Mouse (Mus musculus) G1E (cell line): ENCODE measurements at regions not wholly inside any gene's neighbourhood (a gene's known extent, or its start where the extent isn't known, plus 50 kb on each side); places are given as distances from the start of the nearest gene placed in this dataset.

Source experiments
- ATAC-seq: 2 replicates; pipeline ENCODE4 v1.8.0; 2016; ENCODE audit warnings: mild to moderate bottlenecking; ENCODE audit not compliant: insufficient number of reproducible peaks, poor library complexity, low FRiP score, severe bottlenecking; ENCODE audit errors: extremely low read depth
- DNase-seq: peaks from one replicate; pipeline ENCODE4 v3.0.0; 2012; ENCODE audit warnings: low spot score
- H3K27me3 ChIP-seq: 2 replicates; pipeline ENCODE4 v1.6.1; 2012; ENCODE audit warnings: mild to moderate bottlenecking, low read length, inconsistent platforms; ENCODE audit not compliant: insufficient read depth
- H3K36me3 ChIP-seq: replicated peaks from 2 replicates; pipeline ENCODE3; 2012; ENCODE audit warnings: mild to moderate bottlenecking, inconsistent platforms
- H3K4me1 ChIP-seq: 2 replicates; pipeline ENCODE4 v1.6.1; 2012; ENCODE audit warnings: low read depth, low read length, inconsistent platforms, mixed read lengths; ENCODE audit not compliant: insufficient read depth
- H3K4me3 ChIP-seq: 2 replicates; pipeline ENCODE4 v1.5.1; 2012; ENCODE audit warnings: low read depth, mild to moderate bottlenecking, inconsistent platforms, low read length, moderate library complexity, mixed read lengths
- H3K9me3 ChIP-seq: replicated peaks from 2 replicates; pipeline ENCODE4 v1.6.1; 2012; ENCODE audit warnings: inconsistent platforms
- CTCF ChIP-seq: IDR thresholded peaks from 2 replicates; pipeline ENCODE4 v1.5.1; 2012; ENCODE audit warnings: low read depth, low read length, inconsistent platforms, mixed read lengths
- GATA1 ChIP-seq: IDR thresholded peaks from 2 replicates; pipeline ENCODE4 v1.6.1; 2012; ENCODE audit warnings: borderline replicate concordance, low read length, inconsistent platforms, mixed read lengths
- GATA2 ChIP-seq: IDR thresholded peaks from 2 replicates; pipeline ENCODE4 v1.6.1; 2012; ENCODE audit warnings: low read depth, low read length, inconsistent platforms, borderline replicate concordance
- POLR2AphosphoS5 ChIP-seq: IDR thresholded peaks from 2 replicates; pipeline ENCODE4 v1.6.1; 2012; ENCODE audit warnings: low read depth, low read length, inconsistent platforms; ENCODE audit not compliant: insufficient replicate concordance
- TAL1 ChIP-seq: conservative IDR thresholded peaks from 2 replicates; pipeline ENCODE4 v1.6.1; 2012; ENCODE audit warnings: low read depth, low read length, inconsistent platforms, mixed read lengths

- Histone ChIP-seq H3K36me3 (no peaks in the 10 kb centered on the region), H3K27me3 (no peaks in the 10 kb centered on the region), H3K4me3 (no peak overlapping the region), H3K4me1 (no peaks in the 10 kb centered on the region), H3K9me3 (peaks cover 62% of the 10 kb centered on the region)
- DNase-seq (no peak), ATAC-seq (no peak)
- TF ChIP-seq GATA1 (no peak), TAL1 (no peak)
These were observed 61.7 kb upstream of the Tgfbr2 start for GRCm38 (mm10) chr9:116236836-116237235.

- TF ChIP-seq GATA2 (no peak), GATA1 (no peak), CTCF (no peak), POLR2AphosphoS5 (no peak), TAL1 (no peak)
- peaks cover 65% of the 10 kb centered on the region for H3K9me3 ChIP-seq
- no peaks in the 10 kb centered on the region for H3K36me3 ChIP-seq
- DNase-seq (no peak), ATAC-seq (no peak)
- no peak overlapping the region for H3K4me3 ChIP-seq
- H3K27me3 ChIP-seq = no peaks in the 10 kb centered on the region
- H3K4me1 ChIP-seq = no peaks in the 10 kb centered on the region
These were observed 59.0 kb upstream of the Tgfbr2 start for GRCm38 (mm10) chr9:116234170-116234569.

- Histone ChIP-seq H3K9me3 (peaks cover 71% of the 10 kb centered on the region), H3K4me1 (no peaks in the 10 kb centered on the region), H3K27me3 (no peaks in the 10 kb centered on the region), H3K36me3 (no peaks in the 10 kb centered on the region), H3K4me3 (no peak overlapping the region)
- ATAC-seq (no peak), DNase-seq (no peak)
- no peak for TF ChIP-seq GATA1
- TF ChIP-seq GATA2 = no peak
- no peak for TF ChIP-seq POLR2AphosphoS5
- TF ChIP-seq TAL1 = no peak
- TF ChIP-seq CTCF = no peak
These were observed 57.2 kb upstream of the Tgfbr2 start for GRCm38 (mm10) chr9:116232386-116232785.

- Histone ChIP-seq H3K4me3 (no peak overlapping the region), H3K9me3 (peaks cover 70% of the 10 kb centered on the region), H3K36me3 (no peaks in the 10 kb centered on the region), H3K27me3 (no peaks in the 10 kb centered on the region), H3K4me1 (no peaks in the 10 kb centered on the region)
- ATAC-seq (no peak), DNase-seq (no peak)
- TF ChIP-seq POLR2AphosphoS5 = no peak
- no peak for TF ChIP-seq GATA1
- TF ChIP-seq TAL1 = no peak
- TF ChIP-seq CTCF = no peak
- TF ChIP-seq GATA2 = no peak
These were observed 56.5 kb upstream of the Tgfbr2 start for GRCm38 (mm10) chr9:116231351-116232311.

- Histone ChIP-seq H3K27me3 (no peaks in the 10 kb centered on the region), H3K4me3 (no peak overlapping the region), H3K36me3 (no peaks in the 10 kb centered on the region), H3K4me1 (no peaks in the 10 kb centered on the region), H3K9me3 (peaks cover 76% of the 10 kb centered on the region)
- DNase-seq (no peak), ATAC-seq (no peak)
- TF ChIP-seq TAL1 = no peak
- no peak for TF ChIP-seq CTCF
- no peak for TF ChIP-seq POLR2AphosphoS5
- no peak for TF ChIP-seq GATA2
- no peak for TF ChIP-seq GATA1
These were observed 55.2 kb upstream of the Tgfbr2 start for GRCm38 (mm10) chr9:116230346-116230745.

GRCm38 (mm10) chr9:116228443-116228842 is 53.3 kb upstream of the Tgfbr2 start:
- no peaks in the 10 kb centered on the region for H3K36me3 ChIP-seq
- ATAC-seq = no peak
- no peaks in the 10 kb centered on the region for H3K4me1 ChIP-seq
- TF ChIP-seq GATA1 (no peak), POLR2AphosphoS5 (no peak), TAL1 (no peak), GATA2 (no peak), CTCF (no peak)
- no peak for DNase-seq
- H3K4me3 ChIP-seq = no peak overlapping the region
- H3K27me3 ChIP-seq = no peaks in the 10 kb centered on the region
- peaks cover 78% of the 10 kb centered on the region for H3K9me3 ChIP-seq
